Mouse (Mus musculus) lung, embryonic 14.5 days (tissue): ENCODE measurements at regions not wholly inside any gene's neighbourhood (a gene's known extent, or its start where the extent isn't known, plus 50 kb on each side); places are given as distances from the start of the nearest gene placed in this dataset.

Experiments
- ATAC-seq: fragments of 200-750 bp; cut with Nextera tagmentation; 2 replicates; pipeline ENCODE4 v1.8.0; 2017; ENCODE audit warnings: mild to moderate bottlenecking, moderate TSS enrichment, moderate library complexity; ENCODE audit not compliant: insufficient read depth
- DNase-seq: peaks from one replicate; pipeline ENCODE4 v3.0.0-alpha.2; 2015
- H3K27ac ChIP-seq: fragments of 300-500 bp; sonication (generic); 2 replicates; pipeline ENCODE4 v1.5.1; 2014; ENCODE audit warnings: low read depth, mild to moderate bottlenecking, moderate library complexity
- H3K27me3 ChIP-seq: fragments of 300-500 bp; sonication (generic); 2 replicates; pipeline ENCODE4 v1.6.1; 2014; ENCODE audit warnings: low read length, control low read depth; ENCODE audit not compliant: insufficient read depth
- H3K36me3 ChIP-seq: fragments of 300-500 bp; sonication (generic); 2 replicates; pipeline ENCODE4 v1.6.1; 2014; ENCODE audit warnings: control low read depth; ENCODE audit not compliant: insufficient read depth
- H3K4me1 ChIP-seq: fragments of 300-500 bp; sonication (generic); 2 replicates; pipeline ENCODE4 v1.6.1; 2014; ENCODE audit warnings: antibody characterized with exemption, control low read depth; ENCODE audit not compliant: insufficient read depth
- H3K4me2 ChIP-seq: fragments of 300-500 bp; sonication (generic); 2 replicates; pipeline ENCODE4 v1.6.1; 2014; ENCODE audit warnings: mild to moderate bottlenecking
- H3K4me3 ChIP-seq: fragments of 300-500 bp; sonication (generic); 2 replicates; pipeline ENCODE4 v1.5.1; 2014; ENCODE audit warnings: low read depth, low read length
- H3K9ac ChIP-seq: fragments of 300-500 bp; sonication (generic); 2 replicates; pipeline ENCODE4 v1.6.1; 2014
- H3K9me3 ChIP-seq: fragments of 300-500 bp; sonication (generic); 2 replicates; pipeline ENCODE4 v1.6.1; 2016; ENCODE audit warnings: low read depth, low read length, control low read depth
- CTCF ChIP-seq: IDR thresholded peaks from 2 replicates; pipeline ENCODE4 v1.5.1; 2016; ENCODE audit warnings: antibody characterized with exemption, low read depth
- WGBS: fragments of 180-500 bp; shearing (Covaris S2); extraction: QIAGEN DNeasy Blood & Tissue Kit; methylation state at CpG from one replicate; pipeline ENCODE4 v1.1.7; 2014; 5-methylcytosine and 5-hydroxymethylcytosine counted together

DNA sequence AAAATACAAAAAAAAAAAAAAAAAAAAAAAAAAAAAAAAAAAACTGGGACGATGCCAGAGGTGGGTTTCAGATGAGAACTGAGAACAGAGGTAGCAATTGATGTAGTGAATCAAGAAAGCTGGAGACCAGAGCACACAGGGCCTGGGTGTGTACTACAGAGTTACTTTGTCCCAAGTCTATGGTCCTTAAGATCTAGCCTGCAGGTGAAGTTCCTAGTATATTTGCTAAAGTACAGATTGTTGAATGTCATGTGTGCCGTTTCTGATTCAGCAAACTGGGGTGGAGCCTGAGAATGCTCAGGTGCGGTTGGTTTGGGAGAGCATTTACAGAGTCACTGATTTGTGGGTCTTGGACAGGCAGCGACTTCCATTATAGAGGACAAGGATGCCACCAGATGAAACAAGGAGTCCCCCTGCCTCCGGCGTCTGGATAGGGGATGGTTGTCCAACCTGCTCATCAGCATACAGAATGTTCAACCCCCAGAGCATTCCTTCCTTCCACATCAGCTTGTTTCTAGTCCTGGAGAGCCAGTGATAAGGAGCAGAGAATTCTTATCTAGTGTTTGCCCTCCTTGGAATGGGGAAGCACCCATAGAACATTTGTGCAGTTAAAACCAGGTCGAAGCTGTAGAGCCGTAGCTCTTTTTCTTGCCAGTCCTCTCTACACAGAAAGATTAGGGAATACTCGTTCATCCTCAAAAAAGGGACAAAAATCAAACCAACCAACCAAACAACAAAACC lies 122.5 kb upstream of the Ttc29 start:
- Histone ChIP-seq H3K4me1 (no peaks in the 10 kb centered on the region), H3K36me3 (no peaks in the 10 kb centered on the region), H3K9ac (no peak overlapping the region), H3K4me2 (no peak overlapping the region), H3K27me3 (no peaks in the 10 kb centered on the region), H3K27ac (no peak overlapping the region), H3K4me3 (no peak overlapping the region), H3K9me3 (no peaks in the 10 kb centered on the region)
- no peak for TF ChIP-seq CTCF
- WGBS, result 54% methylated on average over 9 of the region's 9 CpGs
- no peak for DNase-seq
- ATAC-seq, result no peak

DNA sequence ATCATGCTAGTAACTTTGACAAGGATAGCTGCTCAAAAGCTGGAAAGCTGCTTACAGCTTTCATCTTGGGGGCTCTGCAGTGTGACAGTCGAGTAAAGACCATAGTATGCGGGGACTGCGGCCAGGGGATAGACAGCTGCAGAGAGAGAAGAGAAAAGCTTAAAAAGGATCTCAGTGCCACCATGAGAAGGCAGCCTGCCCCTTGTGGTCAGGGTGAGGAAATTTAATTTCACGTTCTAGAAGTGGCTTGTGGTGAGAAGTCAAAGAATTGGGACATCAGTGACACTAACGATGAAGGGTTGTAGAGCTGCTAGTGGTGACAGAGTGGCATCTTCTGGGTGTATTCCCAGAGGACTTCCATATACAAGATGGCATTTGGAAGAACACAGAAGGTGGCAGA lies 116.7 kb upstream of the Ttc29 start:
- DNase-seq, result no peak
- Histone ChIP-seq H3K4me3 (no peak overlapping the region), H3K27me3 (no peaks in the 10 kb centered on the region), H3K4me1 (no peaks in the 10 kb centered on the region), H3K9ac (no peak overlapping the region), H3K36me3 (no peaks in the 10 kb centered on the region), H3K27ac (no peak overlapping the region), H3K4me2 (no peak overlapping the region), H3K9me3 (no peaks in the 10 kb centered on the region)
- no peak for ATAC-seq
- TF ChIP-seq CTCF, result peak; percentile 59
- 62% methylated on average over 5 of the region's 5 CpGs for WGBS

DNA sequence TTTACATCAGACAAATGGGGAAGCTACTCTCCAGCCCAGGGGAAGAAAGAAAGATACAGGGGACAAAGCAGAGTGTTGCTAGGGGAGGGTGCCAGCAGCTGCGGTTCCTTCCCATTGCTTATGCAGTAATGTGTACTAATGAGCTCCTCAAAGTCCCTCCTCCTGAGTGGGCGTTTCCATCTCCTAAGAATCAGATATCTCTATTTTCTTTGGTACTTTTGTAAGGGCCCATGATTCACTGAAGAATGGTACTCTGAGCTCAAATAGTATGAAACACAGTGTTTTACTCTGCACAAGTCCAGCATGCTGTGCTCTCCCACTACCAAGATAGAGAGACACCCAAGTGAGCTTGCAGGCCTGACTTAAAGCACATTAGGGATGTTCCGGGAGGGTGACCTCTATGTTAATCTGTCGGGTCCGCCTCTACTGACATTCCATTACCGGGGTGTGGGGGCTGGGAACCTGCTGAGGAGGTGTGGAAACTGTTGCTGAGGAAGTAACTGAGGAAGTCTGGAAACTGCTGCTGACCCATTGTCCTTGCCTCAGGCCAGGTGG lies 114.8 kb upstream of the Ttc29 start:
- H3K27me3 ChIP-seq, result no peaks in the 10 kb centered on the region
- H3K9me3 ChIP-seq, result no peaks in the 10 kb centered on the region
- H3K36me3 ChIP-seq, result no peaks in the 10 kb centered on the region
- DNase-seq, result no peak
- TF ChIP-seq CTCF, result no peak
- no peak overlapping the region for H3K9ac ChIP-seq
- no peak overlapping the region for H3K4me3 ChIP-seq
- H3K4me2 ChIP-seq, result no peak overlapping the region
- H3K27ac ChIP-seq, result no peak overlapping the region
- no peaks in the 10 kb centered on the region for H3K4me1 ChIP-seq
- WGBS, result 28% methylated on average over 6 of the region's 6 CpGs
- no peak for ATAC-seq

GRCm38 (mm10) chr8:78099091-78099490 lies 114.0 kb upstream of the Ttc29 start:
- no peak for ATAC-seq
- 0 out of 2 replicates have a peak, but pooled peaks have one; percentile 4 for TF ChIP-seq CTCF
- Histone ChIP-seq H3K9ac (no peak overlapping the region), H3K27ac (no peak overlapping the region), H3K36me3 (no peaks in the 10 kb centered on the region), H3K27me3 (no peaks in the 10 kb centered on the region), H3K4me3 (no peak overlapping the region), H3K4me1 (no peaks in the 10 kb centered on the region), H3K4me2 (no peak overlapping the region), H3K9me3 (no peaks in the 10 kb centered on the region)
- peak; percentile 58 for DNase-seq
- 52% methylated on average over 3 of the region's 3 CpGs for WGBS

DNA sequence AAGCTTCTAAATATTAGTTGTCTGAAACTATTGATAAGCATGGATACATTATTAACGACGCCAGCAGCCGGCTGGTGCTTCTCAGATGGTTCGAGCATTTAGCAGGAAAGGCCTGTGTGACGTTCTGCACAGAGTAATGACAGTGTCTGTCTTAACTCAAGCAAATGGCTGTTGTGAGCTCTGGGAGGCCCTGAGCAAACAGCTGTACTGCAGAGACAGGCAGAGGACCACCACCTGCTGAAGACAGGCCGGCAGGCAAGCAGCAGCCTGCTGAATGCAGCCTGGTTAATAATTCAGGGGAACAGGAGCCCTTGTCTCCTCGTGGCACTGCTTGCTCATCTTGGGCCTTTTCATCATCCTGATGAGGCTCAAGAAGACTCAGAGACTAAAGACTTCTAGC lies 105.8 kb upstream of the Ttc29 start:
- WGBS, result 34% methylated on average over 7 of the region's 7 CpGs
- no peaks in the 10 kb centered on the region for H3K4me1 ChIP-seq
- no peaks in the 10 kb centered on the region for H3K36me3 ChIP-seq
- no peak for ATAC-seq
- no peak overlapping the region for H3K4me3 ChIP-seq
- no peak for DNase-seq
- TF ChIP-seq CTCF, result no peak
- H3K4me2 ChIP-seq, result no peak overlapping the region
- no peaks in the 10 kb centered on the region for H3K9me3 ChIP-seq
- H3K27ac ChIP-seq, result no peak overlapping the region
- no peak overlapping the region for H3K9ac ChIP-seq
- no peaks in the 10 kb centered on the region for H3K27me3 ChIP-seq

DNA sequence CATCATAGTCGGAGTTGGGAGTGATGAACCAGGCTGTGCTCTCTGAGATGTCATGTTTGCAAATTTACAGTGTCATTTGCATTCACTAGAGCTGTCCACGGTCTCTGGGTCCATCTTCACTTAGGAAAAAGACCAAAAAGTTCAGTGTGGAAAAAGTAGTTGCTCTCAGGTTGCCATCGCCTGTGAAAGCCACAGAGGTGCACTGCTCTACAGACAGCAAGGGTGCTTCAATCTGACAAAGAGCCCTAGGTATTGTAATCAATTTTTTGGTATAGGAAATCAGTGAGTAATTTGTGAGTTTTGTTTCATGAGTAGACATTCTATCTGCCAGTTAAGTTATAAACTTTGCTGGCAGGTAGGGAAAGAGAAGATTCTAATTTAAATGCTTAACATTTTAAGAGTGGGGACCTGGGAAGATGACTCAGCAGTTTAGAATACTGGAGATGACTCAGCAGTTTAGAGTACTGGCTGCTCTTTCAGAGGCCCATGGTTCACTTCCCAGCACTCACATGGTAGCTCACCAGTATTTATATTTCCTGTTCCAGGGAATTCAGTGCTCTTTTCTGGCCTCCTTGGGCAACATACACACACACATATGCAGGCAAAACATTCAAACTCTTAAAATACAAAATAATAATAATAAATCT lies 103.0 kb upstream of the Ttc29 start:
- no peak for TF ChIP-seq CTCF
- H3K27ac ChIP-seq, result no peak overlapping the region
- DNase-seq (no peak), ATAC-seq (no peak)
- no peak overlapping the region for H3K4me3 ChIP-seq
- H3K27me3 ChIP-seq, result no peaks in the 10 kb centered on the region
- H3K36me3 ChIP-seq, result no peaks in the 10 kb centered on the region
- H3K4me1 ChIP-seq, result no peaks in the 10 kb centered on the region
- no peak overlapping the region for H3K4me2 ChIP-seq
- no peaks in the 10 kb centered on the region for H3K9me3 ChIP-seq
- no peak overlapping the region for H3K9ac ChIP-seq
- WGBS, result 76% methylated on average over 3 of the region's 3 CpGs

GRCm38 (mm10) chr8:78113105-78113504 lies 100.0 kb upstream of the Ttc29 start:
- no peak for TF ChIP-seq CTCF
- DNase-seq (peak; percentile 15), ATAC-seq (no peak)
- H3K27ac ChIP-seq, result no peak overlapping the region
- no peaks in the 10 kb centered on the region for H3K9me3 ChIP-seq
- no peak overlapping the region for H3K4me2 ChIP-seq
- 54% methylated on average over 12 of the region's 12 CpGs for WGBS
- H3K36me3 ChIP-seq, result no peaks in the 10 kb centered on the region
- H3K4me3 ChIP-seq, result no peak overlapping the region
- H3K4me1 ChIP-seq, result no peaks in the 10 kb centered on the region
- H3K9ac ChIP-seq, result no peak overlapping the region
- no peaks in the 10 kb centered on the region for H3K27me3 ChIP-seq
